Mouse (Mus musculus) thymus, postnatal 10 days (tissue): ENCODE results near the gene Phf5a.

Source experiments
- DNase-seq, 2 experiments: peaks; one replicate each; pipeline ENCODE4 v3.0.0; 2021; ENCODE audit warnings: low spot score in 2 of 2

The Phf5a gene

GRCm38 (mm10) chr15:81848301-81848700, 23.4 kb downstream of the Phf5a start:
- peak; percentile 60 to 74 for DNase-seq

- DNase-seq, result no peak
These were observed 23.9 kb downstream of the Phf5a start for GRCm38 (mm10) chr15:81847861-81848260.

- no peak for DNase-seq
These were observed 24.6 kb downstream of the Phf5a start for GRCm38 (mm10) chr15:81847161-81847560.

- no peak for DNase-seq
These were observed 25.0 kb downstream of the Phf5a start for GRCm38 (mm10) chr15:81846755-81847154.

- no peak for DNase-seq
These were observed 26.0 kb downstream of the Phf5a start for GRCm38 (mm10) chr15:81845724-81846123.

- no peak for DNase-seq
These were observed 26.6 kb downstream of the Phf5a start for GRCm38 (mm10) chr15:81845033-81845625.

GRCm38 (mm10) chr15:81842275-81842674, 29.4 kb downstream of the Phf5a start:
- no peak for DNase-seq

GRCm38 (mm10) chr15:81840306-81840705, 31.4 kb downstream of the Phf5a start:
- DNase-seq, result no peak

- no peak for DNase-seq
These were observed 32.1 kb downstream of the Phf5a start for GRCm38 (mm10) chr15:81839634-81840033.

- no peak for DNase-seq
These were observed 33.0 kb downstream of the Phf5a start for GRCm38 (mm10) chr15:81838554-81839235.

GRCm38 (mm10) chr15:81836966-81837920, 34.5 kb downstream of the Phf5a start:
- no peak for DNase-seq

- no peak for DNase-seq
These were observed 35.4 kb downstream of the Phf5a start for GRCm38 (mm10) chr15:81836124-81836821.

GRCm38 (mm10) chr15:81835007-81835880, 36.5 kb downstream of the Phf5a start:
- DNase-seq, result no peak

GRCm38 (mm10) chr15:81834171-81834841, 37.4 kb downstream of the Phf5a start:
- no peak for DNase-seq

- no peak for DNase-seq
These were observed 38.2 kb downstream of the Phf5a start for GRCm38 (mm10) chr15:81833481-81833880.

GRCm38 (mm10) chr15:81832219-81832618, 39.5 kb downstream of the Phf5a start:
- no peak for DNase-seq

GRCm38 (mm10) chr15:81831136-81831825, 40.4 kb downstream of the Phf5a start:
- peak; percentile 84 to 92 for DNase-seq

GRCm38 (mm10) chr15:81830530-81830929, 41.2 kb downstream of the Phf5a start:
- DNase-seq, result no peak

- DNase-seq, result no peak
These were observed 42.5 kb downstream of the Phf5a start for GRCm38 (mm10) chr15:81829208-81829580.
